In the genomic region with DNA sequence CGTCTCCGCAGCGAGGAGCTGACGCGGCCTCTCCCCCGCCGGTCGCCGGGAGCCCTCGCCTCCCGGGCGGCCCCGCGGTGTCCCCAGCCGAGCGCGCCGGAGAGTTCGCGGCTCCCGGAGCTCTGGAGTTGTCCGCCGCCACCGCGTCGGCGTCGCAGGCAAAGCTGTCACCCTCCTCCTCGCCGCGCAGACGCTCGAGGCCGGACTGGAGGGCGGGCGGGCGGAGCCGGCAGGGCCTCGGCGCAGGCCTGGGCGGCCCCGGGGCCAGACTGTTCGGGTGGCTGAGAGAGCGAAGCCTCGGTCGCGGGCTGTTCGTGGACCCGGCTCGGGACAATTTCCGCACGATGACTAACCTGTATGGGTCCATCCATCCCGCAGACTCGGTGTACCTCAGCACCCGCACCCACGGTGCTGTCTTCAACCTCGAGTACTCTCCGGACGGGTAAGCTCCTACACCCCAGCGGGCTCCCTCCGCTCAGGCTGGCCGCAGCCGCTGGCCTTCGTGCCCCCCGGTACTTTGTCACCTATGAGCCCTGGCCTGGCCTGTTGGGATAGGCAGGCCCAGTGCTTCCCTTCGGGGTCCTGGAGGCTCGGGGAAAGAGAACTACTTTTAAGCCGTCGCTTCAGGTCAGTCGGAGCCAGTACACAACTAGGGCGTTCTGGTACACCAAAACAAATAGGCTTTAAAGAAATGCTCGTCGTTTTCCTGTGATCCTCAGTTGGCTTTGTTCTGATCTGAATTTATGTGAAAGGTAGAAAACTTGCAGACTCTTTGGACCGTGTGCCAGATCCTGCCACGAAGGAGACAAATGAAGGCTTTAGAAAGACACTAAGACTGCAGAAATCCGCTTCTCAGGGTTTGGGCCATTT, we compare ENCODE assay signal across 8 mouse cellular contexts. TPM values are rescaled to one million over a fixed set of nuclear protein-coding genes. Genes with fewer than 3 reads are reported as not detected.
DNase-seq lines count a peak whose midpoint lies in the region; ATAC-seq and TF ChIP-seq lines count a peak whose summit lies in the region.

A gene (minus strand): TSS at position 447 of the 870 bp plus-strand sequence.

- H3K9ac ChIP-seq in heart, adult 2 months (ENCODE audit: low read depth, low read length) = peak within 1 kb of the TSS; percentile 92
- H3K9ac ChIP-seq in limb, embryonic 14.5 days (ENCODE audit: low read depth, low read length, severe bottlenecking) = peak within 1 kb of the TSS; percentile 92
- H3K9ac ChIP-seq in midbrain, embryonic 14.5 days (replicated peaks; ENCODE audit: low read length) = peak within 1 kb of the TSS; percentile 88

- peaks cover 7% of the 10 kb centered on the region; the same call in 1 of the 2 replicates for H3K36me3 ChIP-seq in thymus, adult 2 months (ENCODE audit: control insufficient read depth, insufficient read depth, low read length)
- peaks cover 33% of the 10 kb centered on the region for H3K36me3 ChIP-seq in embryonic facial prominence, embryonic 10.5 days (replicated peaks)
- H3K36me3 ChIP-seq in heart, adult 2 months (ENCODE audit: control insufficient read depth, insufficient read depth, low read length) = peaks cover 13% of the 10 kb centered on the region
- no peaks in the 10 kb centered on the region; the same call in 1 of the 2 replicates for H3K36me3 ChIP-seq in kidney, adult 2 months (ENCODE audit: control insufficient read depth, insufficient read depth, low read length)
- peaks cover 11% of the 10 kb centered on the region; the same call in 1 of the 2 replicates for H3K36me3 ChIP-seq in limb, embryonic 14.5 days (ENCODE audit: control insufficient read depth, insufficient read depth, low read length)
- peaks cover 11% of the 10 kb centered on the region; the same call in 1 of the 2 replicates for H3K36me3 ChIP-seq in midbrain, embryonic 14.5 days (ENCODE audit: control insufficient read depth, insufficient read depth, low read length)

- no peaks in the 10 kb centered on the region for H3K27me3 ChIP-seq in thymus, adult 2 months (ENCODE audit: control insufficient read depth, insufficient read depth, low read length)
- no peaks in the 10 kb centered on the region for H3K27me3 ChIP-seq in embryonic facial prominence, embryonic 10.5 days (replicated peaks; ENCODE audit: low read depth, poor library complexity, severe bottlenecking)
- no peaks in the 10 kb centered on the region for H3K27me3 ChIP-seq in heart, adult 2 months (ENCODE audit: control insufficient read depth, insufficient read depth, low read length)
- no peaks in the 10 kb centered on the region for H3K27me3 ChIP-seq in kidney, adult 2 months (replicated peaks; ENCODE audit: control insufficient read depth, insufficient read depth, low read length)
- H3K27me3 ChIP-seq in limb, embryonic 14.5 days (ENCODE audit: control insufficient read depth, insufficient read depth, low read length) = no peaks in the 10 kb centered on the region
- no peaks in the 10 kb centered on the region for H3K27me3 ChIP-seq in midbrain, embryonic 14.5 days (ENCODE audit: control insufficient read depth, insufficient read depth, low read length)

- TF ChIP-seq CTCF in thymus, adult 2 months (IDR thresholded peaks at IDR 0.05; ENCODE audit: borderline replicate concordance, control insufficient read depth, extremely low read depth, insufficient read depth, low read length, poor library complexity) = no peak
- TF ChIP-seq CTCF in heart, adult 2 months (IDR thresholded peaks at IDR 0.05) = no peak
- TF ChIP-seq CTCF in kidney, adult 2 months (conservative IDR thresholded peaks at IDR 0.05; ENCODE audit: insufficient read depth, insufficient read length, low read depth, low read length) = no peak

- H3K4me2 ChIP-seq in limb, embryonic 14.5 days (replicated peaks; ENCODE audit: low read depth, low read length, severe bottlenecking) = peak within 1 kb of the TSS; percentile 71
- H3K4me2 ChIP-seq in midbrain, embryonic 14.5 days (ENCODE audit: low read length) = peak within 1 kb of the TSS; percentile 95

- under 1% methylated on average over 76 of the region's 76 CpGs for WGBS in thymus, adult 2 months
- under 1% methylated on average over 74 of the region's 76 CpGs for WGBS in embryonic facial prominence, embryonic 10.5 days
- under 1% methylated on average over 74 of the region's 76 CpGs for WGBS in heart, adult 2 months
- WGBS in kidney, adult 2 months = under 1% methylated on average over 76 of the region's 76 CpGs
- under 1% methylated on average over 47 of the region's 76 CpGs for WGBS in limb, embryonic 14.5 days
- under 1% methylated on average over 76 of the region's 76 CpGs for WGBS in midbrain, embryonic 14.5 days

- H3K27ac ChIP-seq in thymus, adult 2 months (ENCODE audit: control insufficient read depth, insufficient read depth, low read length) = peak within 1 kb of the TSS; percentile 62
- H3K27ac ChIP-seq in embryonic facial prominence, embryonic 10.5 days (replicated peaks) = peak within 1 kb of the TSS; percentile 94
- H3K27ac ChIP-seq in heart, adult 2 months = peak within 1 kb of the TSS; percentile 90
- peak within 1 kb of the TSS; percentile 88 for H3K27ac ChIP-seq in kidney, adult 2 months (ENCODE audit: insufficient read depth, low read depth, low read length)
- peak within 1 kb of the TSS; percentile 95 for H3K27ac ChIP-seq in limb, embryonic 14.5 days (replicated peaks; ENCODE audit: low read depth, low read length)
- peak within 1 kb of the TSS; percentile 94 for H3K27ac ChIP-seq in midbrain, embryonic 14.5 days (replicated peaks; ENCODE audit: low read depth, low read length)

- no peak for TF ChIP-seq POLR2A in thymus, adult 2 months (IDR thresholded peaks at IDR 0.05; ENCODE audit: control insufficient read depth, extremely low read depth, insufficient read depth, low read length, poor library complexity)
- TF ChIP-seq POLR2A in heart, adult 2 months (IDR thresholded peaks at IDR 0.05; ENCODE audit: insufficient read depth, low read depth, low read length) = no peak
- TF ChIP-seq POLR2A in kidney, adult 2 months (IDR thresholded peaks at IDR 0.05; ENCODE audit: low read depth, low read length) = no peak
- TF ChIP-seq POLR2A in limb, embryonic 14.5 days (IDR thresholded peaks at IDR 0.05; ENCODE audit: borderline replicate concordance, extremely low read depth, insufficient read depth, insufficient read length) = no peak

- peaks cover 5% of the 10 kb centered on the region for H3K79me2 ChIP-seq in heart, adult 2 months (replicated peaks; ENCODE audit: control insufficient read depth, insufficient read depth, low read length)

- intact Hi-C loops in heart, adult 2 months (cut with DNase I) = loop anchor here (1.0 to 2.0 kb wide), 2 partner anchors 66 to 188 kb away; a partner anchor contains a TSS

- H3K4me3 ChIP-seq in thymus, adult 2 months (ENCODE audit: control insufficient read depth, insufficient read depth, low read length) = peak within 1 kb of the TSS; percentile 91
- peak within 1 kb of the TSS; percentile 98 for H3K4me3 ChIP-seq in embryonic facial prominence, embryonic 10.5 days
- H3K4me3 ChIP-seq in heart, adult 2 months = peak within 1 kb of the TSS; percentile 78
- peak within 1 kb of the TSS; percentile 91 for H3K4me3 ChIP-seq in kidney, adult 2 months (ENCODE audit: insufficient read depth, low read depth, low read length)
- H3K4me3 ChIP-seq in limb, embryonic 14.5 days (replicated peaks; ENCODE audit: low read length) = peak within 1 kb of the TSS; percentile 97
- H3K4me3 ChIP-seq in midbrain, embryonic 14.5 days (replicated peaks; ENCODE audit: low read depth, low read length) = peak within 1 kb of the TSS; percentile 98

- DNase-seq in thymus, adult 2 months = peak; percentile 44
- DNase-seq in thymus, postnatal 4 days = no peak
- no peak for DNase-seq in embryonic facial prominence, embryonic 10.5 days (ENCODE audit: low spot score)
- DNase-seq in heart, adult 2 months = no peak
- DNase-seq in kidney, adult 2 months = peak; percentile 61
- peak; percentile 14 for DNase-seq in limb, embryonic 14.5 days (ENCODE audit: low spot score)
- DNase-seq in midbrain, embryonic 14.5 days = no peak
- peak; percentile 70 for DNase-seq in testis, postnatal 10 days (ENCODE audit: low spot score)

- peak; percentile 82 for ATAC-seq in limb, embryonic 14.5 days (ENCODE audit: low FRiP score, low read depth)
- ATAC-seq in midbrain, embryonic 14.5 days (ENCODE audit: low FRiP score, low TSS enrichment) = peak; percentile 82

- H3K9me3 ChIP-seq in embryonic facial prominence, embryonic 10.5 days = no peaks in the 10 kb centered on the region
- H3K9me3 ChIP-seq in limb, embryonic 14.5 days (ENCODE audit: control insufficient read depth, low read length) = no peaks in the 10 kb centered on the region
- no peaks in the 10 kb centered on the region for H3K9me3 ChIP-seq in midbrain, embryonic 14.5 days (ENCODE audit: control insufficient read depth, low read length)

- no peak for TF ChIP-seq EP300 in heart, adult 2 months (IDR thresholded peaks at IDR 0.05; ENCODE audit: insufficient read depth, low read depth, low read length)

- H3K4me1 ChIP-seq in thymus, adult 2 months (replicated peaks; ENCODE audit: control insufficient read depth, insufficient read depth, low read length) = peaks cover 3% of the 10 kb centered on the region
- H3K4me1 ChIP-seq in embryonic facial prominence, embryonic 10.5 days = peaks cover 26% of the 10 kb centered on the region
- H3K4me1 ChIP-seq in heart, adult 2 months (ENCODE audit: control insufficient read depth, insufficient read depth, low read length) = peaks cover 7% of the 10 kb centered on the region
- peaks cover 10% of the 10 kb centered on the region; the same call in 1 of the 2 replicates for H3K4me1 ChIP-seq in kidney, adult 2 months (ENCODE audit: control insufficient read depth, insufficient read depth, low read length)
- H3K4me1 ChIP-seq in limb, embryonic 14.5 days (ENCODE audit: control insufficient read depth, insufficient read depth, low read length) = peaks cover 17% of the 10 kb centered on the region
- peaks cover 18% of the 10 kb centered on the region for H3K4me1 ChIP-seq in midbrain, embryonic 14.5 days (ENCODE audit: control insufficient read depth, insufficient read depth, low read length)

RNA-seq across cellular contexts. Expression of the gene that starts here (rescaled TPM):
- polyA plus RNA-seq in thymus, adult 2 months (2012; rRNA removed) = 56.1 and 61.9 TPM in 2 replicates
- polyA plus RNA-seq in embryonic facial prominence, embryonic 10.5 days (2016; fragmentation: Nextera tagmentation; extraction: Ambion mirVana) = 109 and 112 TPM in 2 replicates
- total RNA-seq in heart, adult 2 months (2021) = 10 to 100 TPM; 14.3 to 15.8 TPM
- 8.8 and 9.6 TPM in 2 replicates for polyA plus RNA-seq in heart, adult 2 months (2012; rRNA removed)
- 16.3 and 16.7 TPM in 2 replicates for polyA plus RNA-seq in kidney, adult 2 months (2012; rRNA removed)
- 47.7 and 50.4 TPM in 2 replicates for polyA plus RNA-seq in limb, embryonic 14.5 days (2012; rRNA removed)
- polyA plus RNA-seq in limb, embryonic 14.5 days (2014; fragmentation: Nextera tagmentation; extraction: Ambion mirVana) = 66.1 and 66.6 TPM in 2 replicates
- polyA plus RNA-seq in midbrain, embryonic 14.5 days (2014; fragmentation: Nextera tagmentation; extraction: Ambion mirVana) = 38.6 and 42.0 TPM in 2 replicates

Comparison
In these comparisons a context has a peak if more than half of its experiments do, and no peak if none do; other contexts are left out.
1. DNase-seq: peak in thymus, adult 2 months (single experiment), kidney, adult 2 months (single experiment), limb, embryonic 14.5 days (single experiment) and testis, postnatal 10 days (single experiment); none in thymus, postnatal 4 days (single experiment), embryonic facial prominence, embryonic 10.5 days (single experiment), heart, adult 2 months (0 of 2) and midbrain, embryonic 14.5 days (single experiment).
2. Peak in every context shown above with its lines, with median percentiles within 50 percentile points of each other: H3K27ac ChIP-seq, H3K4me3 ChIP-seq and H3K9ac ChIP-seq.